Mouse (Mus musculus) gastrocnemius, postnatal 14 days (tissue): ENCODE results near the gene Otoa. TPM values are rescaled to one million over a fixed set of nuclear protein-coding genes. Genes with fewer than 3 reads are reported as not detected.

Experiments used
- DNase-seq: peaks from one replicate; pipeline ENCODE4 v3.0.0; 2021; ENCODE audit warnings: mixed read lengths
- intact Hi-C: fragments of 180-260 bp; cut with DNase I; formaldehyde crosslinking; loops from one replicate; pipeline ENCODE4 v1.15.1; 2025; ENCODE audit warnings: low total_unique reads
- total RNA-seq, 2 experiments: library from RNA; stranded (reverse); gene quantifications; 2 replicates each; pipeline ENCODE4 v1.2.3; 2021

Otoa gene
- total RNA-seq, 2 experiments from 2014 or later = 0.40 to 0.62 TPM

- intact Hi-C loops = no loop called here
- DNase-seq = no peak
These were observed 90.4 kb downstream of the Otoa start for GRCm38 (mm10) chr7:121171888-121172287.

DNA sequence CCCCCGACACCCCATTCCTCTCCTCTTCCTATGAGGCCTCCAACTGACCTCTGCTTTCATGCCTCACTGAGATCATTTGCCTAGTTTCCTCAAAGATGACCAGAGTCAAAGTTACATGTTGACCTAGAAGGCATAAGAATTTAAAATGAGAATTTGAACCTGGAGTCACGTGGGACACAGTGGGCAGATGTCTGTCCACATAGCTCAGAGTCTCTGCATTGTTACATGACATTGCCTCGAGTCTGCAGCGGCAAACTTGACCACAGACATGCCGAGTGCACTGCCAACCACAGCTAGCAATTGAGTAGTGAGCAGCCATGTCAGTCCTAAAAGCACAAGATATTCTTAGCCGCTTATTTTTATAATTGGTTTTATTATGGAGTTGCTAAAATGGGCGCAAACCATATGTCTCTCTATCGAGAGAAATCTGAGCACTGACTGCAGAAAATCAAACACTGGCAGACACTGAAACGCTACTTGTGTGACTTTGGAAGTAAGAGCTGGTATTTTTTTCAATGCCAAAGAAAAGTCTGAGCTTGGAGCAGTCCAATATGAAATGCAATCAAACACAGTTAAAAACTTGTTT lies 105.8 kb downstream of the Otoa start:
- DNase-seq = no peak
- intact Hi-C loops = no loop called here

GRCm38 (mm10) chr7:121188976-121189375 lies 107.5 kb downstream of the Otoa start:
- intact Hi-C loops = no loop called here
- DNase-seq = no peak

DNA sequence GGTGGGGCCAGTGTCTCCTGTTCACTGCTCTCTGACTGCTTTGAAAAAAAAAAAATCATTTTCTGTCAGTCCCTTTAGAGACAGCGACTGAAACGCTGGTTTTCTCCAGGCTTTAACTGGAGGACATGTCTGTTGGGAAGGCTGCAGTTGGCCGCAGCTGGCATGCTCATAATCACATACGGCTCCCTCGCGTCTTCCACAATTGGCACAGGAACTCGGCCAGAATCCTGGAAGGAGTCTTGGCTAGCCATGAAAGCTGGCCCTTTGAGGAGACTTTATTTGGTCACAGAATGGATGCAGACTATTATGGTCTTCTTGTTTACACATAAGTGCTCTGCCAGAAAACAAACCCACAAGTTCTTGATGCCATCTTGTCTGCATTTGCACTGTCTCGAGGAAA lies 117.5 kb downstream of the Otoa start:
- no peak for DNase-seq
- intact Hi-C loops = no loop called here

- intact Hi-C loops = no loop called here
- DNase-seq = no peak
These were observed 130.4 kb downstream of the Otoa start for GRCm38 (mm10) chr7:121211804-121212203.

Other genes starting within 250 kb of the Otoa start
- 10 to 100 TPM; 50.3 to 61.8 TPM for gene Eef2k, start 238.8 kb upstream of the Otoa start, total RNA-seq
- 10 to 100 TPM; 12.3 TPM for gene Polr3e, start 163.9 kb upstream of the Otoa start, total RNA-seq
- gene Cdr2, start 99.3 kb upstream of the Otoa start, total RNA-seq = 1 to 10 TPM; 4.1 to 6.2 TPM
- not detected for gene Mfsd13b, start 99.1 kb upstream of the Otoa start, total RNA-seq
- 10 to 100 TPM; 22.2 to 27.2 TPM for gene Mettl9, start 47.2 kb upstream of the Otoa start, total RNA-seq
- 1 to 10 TPM in 1 of 2 experiments, under 1 TPM in 1; 0.74 to 1.1 TPM for gene Igsf6, start 7.1 kb upstream of the Otoa start, total RNA-seq